Mouse (Mus musculus): ENCODE data around the gene Dcun1d2. TPM values are rescaled to one million over a fixed set of nuclear protein-coding genes. Genes with fewer than 3 reads are reported as not detected.
"Not testable (repeated sequence)": the region's sequence is repeated elsewhere in the genome, so short reads cannot be mapped to it uniquely, and the experiment has no call there.

Dcun1d2 gene
- 21.4 and 21.5 TPM in 2 replicates for polyA plus RNA-seq (2015; fragmentation: Nextera tagmentation; extraction: Ambion mirVana)

DNA sequence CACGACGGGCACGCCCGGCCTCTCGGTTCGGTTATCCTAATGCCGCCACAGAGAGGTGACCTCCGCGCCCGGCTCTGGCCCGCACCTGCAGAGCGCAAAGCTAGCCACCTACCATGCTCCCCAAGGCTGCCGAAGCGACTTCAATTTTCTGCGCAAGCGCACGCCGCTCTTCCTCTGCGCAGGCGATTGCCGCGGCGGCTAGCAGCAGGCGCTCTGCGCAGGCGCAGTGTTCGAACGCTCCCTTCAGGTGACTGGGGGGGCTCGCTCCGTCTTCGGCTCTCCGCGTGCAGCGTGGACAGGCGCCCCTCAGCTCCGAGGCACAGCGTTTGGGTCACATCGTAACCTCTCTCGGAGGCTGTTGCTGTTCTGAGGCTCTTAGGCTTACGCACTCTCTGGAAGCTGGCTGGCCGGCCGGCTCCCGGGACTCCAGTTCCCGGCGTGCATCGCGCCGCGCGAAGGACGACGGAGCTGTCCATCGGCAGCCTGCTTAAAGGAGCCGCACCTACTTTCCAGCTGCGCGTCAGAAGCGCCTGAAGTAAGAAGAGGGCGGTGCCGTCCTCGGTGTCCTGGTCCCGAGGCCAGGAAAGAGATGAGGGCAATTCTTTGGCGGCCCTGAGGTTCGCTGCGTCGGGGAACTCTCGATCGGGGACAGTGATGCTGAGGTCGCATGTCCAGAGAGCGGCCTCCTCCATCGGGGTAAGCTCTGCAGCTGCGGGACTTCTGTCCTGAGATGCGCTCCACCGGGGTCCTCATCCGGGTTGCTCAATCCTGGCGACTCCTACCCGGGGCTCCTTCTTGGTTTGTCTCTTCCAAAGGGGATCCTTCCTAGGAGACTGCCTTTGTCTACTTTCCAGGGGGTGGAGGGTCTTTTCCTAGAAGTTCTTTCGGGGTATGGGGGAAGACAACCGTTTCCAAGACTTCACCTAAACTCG lies at the start of gene Dcun1d2, which contains the start of gene Tmco3:
Gene Dcun1d2, minus strand, starts transcription at position 440 of the 932 bp plus-strand sequence.
Gene Tmco3, plus strand, starts transcription at position 499 of the 932 bp plus-strand sequence.
- no peaks in the 10 kb centered on the region for H3K27me3 ChIP-seq (ENCODE audit: control insufficient read depth, insufficient read depth, low read length)
- peak within 1 kb of the TSS; percentile 81 for H3K4me3 ChIP-seq (replicated peaks; ENCODE audit: low read length)
- peak within 1 kb of the TSS; percentile 98 for H3K27ac ChIP-seq (ENCODE audit: low read length)
- H3K4me1 ChIP-seq (ENCODE audit: control insufficient read depth, insufficient read depth, low read length) = peaks cover 15% of the 10 kb centered on the region
- H3K9ac ChIP-seq (ENCODE audit: low read length) = peak within 1 kb of the TSS; percentile 87
- no peaks in the 10 kb centered on the region for H3K9me3 ChIP-seq (replicated peaks; ENCODE audit: control insufficient read depth, low read length)
- H3K36me3 ChIP-seq (ENCODE audit: control insufficient read depth, insufficient read depth, low read length) = no peaks in the 10 kb centered on the region
- under 1% methylated on average over 79 of the region's 79 CpGs for WGBS
- peak; percentile 93 for ATAC-seq (ENCODE audit: insufficient read depth, low FRiP score)
- H3K4me2 ChIP-seq (ENCODE audit: low read depth, low read length) = peak within 1 kb of the TSS; percentile 87

DNA sequence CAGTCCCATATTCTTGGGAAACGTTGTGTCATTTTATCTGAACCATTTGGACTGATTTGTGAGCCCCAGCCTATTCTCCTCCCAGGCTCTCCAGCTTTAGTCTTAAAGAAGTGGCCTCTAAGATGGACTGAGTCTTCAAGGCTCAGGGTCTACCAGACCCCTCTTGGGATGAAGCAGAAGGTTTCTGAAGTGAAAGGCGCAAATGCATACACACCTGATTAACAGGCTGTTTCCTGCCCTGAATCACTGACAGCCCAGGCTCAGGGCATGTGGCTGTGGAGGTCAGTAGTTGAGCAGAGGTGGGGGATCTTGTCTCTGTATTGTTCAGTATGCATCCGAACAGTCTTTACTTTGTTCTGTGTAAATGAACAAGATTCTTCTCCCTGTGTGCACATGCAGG lies 49.7 kb upstream of the Dcun1d2 start:
- peak overlapping the region; percentile 75; the same call in 1 of the 2 replicates for H3K4me2 ChIP-seq (ENCODE audit: low read depth, low read length)
- H3K4me1 ChIP-seq (ENCODE audit: control insufficient read depth, insufficient read depth, low read length) = peaks cover 12% of the 10 kb centered on the region; the same call in 1 of the 2 replicates
- peak overlapping the region; percentile 4; the same call in 1 of the 2 replicates for H3K9ac ChIP-seq (ENCODE audit: low read length)
- no peaks in the 10 kb centered on the region for H3K27me3 ChIP-seq (ENCODE audit: control insufficient read depth, insufficient read depth, low read length)
- no peaks in the 10 kb centered on the region for H3K9me3 ChIP-seq (replicated peaks; ENCODE audit: control insufficient read depth, low read length)
- peak overlapping the region; percentile 13; the same call in 1 of the 2 replicates for H3K27ac ChIP-seq (ENCODE audit: low read length)
- H3K36me3 ChIP-seq (ENCODE audit: control insufficient read depth, insufficient read depth, low read length) = no peaks in the 10 kb centered on the region
- WGBS = 59% methylated on average over 3 of the region's 3 CpGs
- no peak overlapping the region for H3K4me3 ChIP-seq (replicated peaks; ENCODE audit: low read length)
- ATAC-seq (ENCODE audit: insufficient read depth, low FRiP score) = no peak

DNA sequence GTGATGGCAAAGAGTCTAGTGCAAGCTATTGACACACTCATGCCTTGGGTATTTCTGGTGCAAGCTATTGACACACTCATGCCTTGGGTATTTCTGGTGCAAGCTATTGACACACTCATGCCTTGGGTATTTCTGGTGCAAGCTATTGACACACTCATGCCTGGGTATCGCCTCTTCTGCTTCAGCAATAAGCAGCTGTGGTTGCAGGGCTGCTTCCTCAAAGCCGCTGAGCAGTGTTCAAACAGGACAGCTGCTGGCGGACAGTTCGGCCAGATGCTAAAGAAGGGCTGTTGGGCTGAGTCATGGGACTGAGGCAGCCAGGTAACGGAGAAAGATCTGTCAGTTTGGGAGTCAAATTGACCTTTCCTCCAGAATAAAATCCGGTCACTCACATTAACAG lies 49.3 kb upstream of the Dcun1d2 start:
- ATAC-seq (ENCODE audit: insufficient read depth, low FRiP score); H3K27ac ChIP-seq (ENCODE audit: low read length); H3K4me2 ChIP-seq (ENCODE audit: low read depth, low read length); H3K4me3 ChIP-seq (replicated peaks; ENCODE audit: low read length); H3K27me3 ChIP-seq (ENCODE audit: control insufficient read depth, insufficient read depth, low read length); H3K36me3 ChIP-seq (ENCODE audit: control insufficient read depth, insufficient read depth, low read length); H3K9ac ChIP-seq (ENCODE audit: low read length); H3K9me3 ChIP-seq (replicated peaks; ENCODE audit: control insufficient read depth, low read length): not testable (repeated sequence)
- peaks cover 12% of the 10 kb centered on the region; the same call in 1 of the 2 replicates for H3K4me1 ChIP-seq (ENCODE audit: control insufficient read depth, insufficient read depth, low read length)
- 62% methylated on average over 6 of the region's 6 CpGs for WGBS

DNA sequence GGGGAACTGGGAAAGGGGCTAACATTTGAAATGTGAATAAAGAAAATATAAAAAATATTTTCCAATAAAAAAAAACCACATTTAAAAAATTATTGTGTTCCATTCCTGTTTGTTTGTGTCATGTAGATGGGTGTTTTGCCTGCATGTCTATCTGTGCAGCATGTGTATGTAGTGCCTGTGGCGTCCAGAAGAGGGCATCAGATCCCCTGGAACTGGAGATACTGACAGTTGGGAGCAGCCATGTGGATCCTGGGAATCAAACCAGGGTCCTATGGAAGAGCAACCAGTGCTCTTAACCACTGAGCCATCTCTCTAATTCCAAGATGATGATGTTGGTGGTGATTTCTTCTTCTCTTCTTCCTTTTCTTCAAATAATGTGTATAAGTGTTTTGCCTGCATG lies 46.7 kb upstream of the Dcun1d2 start:
- no peaks in the 10 kb centered on the region for H3K36me3 ChIP-seq (ENCODE audit: control insufficient read depth, insufficient read depth, low read length)
- ATAC-seq (ENCODE audit: insufficient read depth, low FRiP score) = no peak
- H3K27me3 ChIP-seq (ENCODE audit: control insufficient read depth, insufficient read depth, low read length) = no peaks in the 10 kb centered on the region
- no peak overlapping the region for H3K4me3 ChIP-seq (replicated peaks; ENCODE audit: low read length)
- no peak overlapping the region for H3K9ac ChIP-seq (ENCODE audit: low read length)
- 42% methylated on average over 1 of the region's 1 CpGs for WGBS
- H3K4me1 ChIP-seq (ENCODE audit: control insufficient read depth, insufficient read depth, low read length) = 0 out of 2 replicates have a peak, but pooled peaks cover 4% of the 10 kb centered on the region
- no peak overlapping the region for H3K27ac ChIP-seq (ENCODE audit: low read length)
- no peaks in the 10 kb centered on the region for H3K9me3 ChIP-seq (replicated peaks; ENCODE audit: control insufficient read depth, low read length)
- H3K4me2 ChIP-seq (ENCODE audit: low read depth, low read length) = no peak overlapping the region

DNA sequence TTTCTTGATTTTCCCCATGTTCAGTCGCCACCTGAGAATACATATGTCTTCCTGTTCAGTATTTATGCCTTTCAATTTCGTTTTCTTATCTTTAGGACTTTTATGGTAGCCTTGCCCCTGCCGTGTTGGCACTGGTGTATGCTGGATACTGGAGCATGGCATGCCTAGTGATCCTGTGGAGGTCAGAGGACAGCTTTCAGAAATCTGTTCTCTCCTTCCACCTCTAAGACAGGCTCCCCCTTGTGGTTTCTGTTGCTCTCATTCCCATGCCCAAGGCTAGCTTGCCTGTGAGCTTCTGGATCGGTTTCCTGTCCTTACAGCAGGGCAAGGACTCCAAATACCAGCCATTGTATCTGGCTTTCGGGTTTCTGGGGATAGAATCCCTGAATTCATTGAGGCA lies 38.7 kb upstream of the Dcun1d2 start:
- Histone ChIP-seq H3K9ac (ENCODE audit: low read length) (no peak overlapping the region), H3K36me3 (ENCODE audit: control insufficient read depth, insufficient read depth, low read length) (no peaks in the 10 kb centered on the region), H3K27ac (ENCODE audit: low read length) (no peak overlapping the region), H3K27me3 (ENCODE audit: control insufficient read depth, insufficient read depth, low read length) (no peaks in the 10 kb centered on the region), H3K4me1 (ENCODE audit: control insufficient read depth, insufficient read depth, low read length) (no peaks in the 10 kb centered on the region), H3K9me3 (replicated peaks; ENCODE audit: control insufficient read depth, low read length) (no peaks in the 10 kb centered on the region), H3K4me3 (replicated peaks; ENCODE audit: low read length) (no peak overlapping the region), H3K4me2 (ENCODE audit: low read depth, low read length) (no peak overlapping the region)
- 38% methylated on average over 5 of the region's 5 CpGs for WGBS
- ATAC-seq (ENCODE audit: insufficient read depth, low FRiP score) = no peak

DNA sequence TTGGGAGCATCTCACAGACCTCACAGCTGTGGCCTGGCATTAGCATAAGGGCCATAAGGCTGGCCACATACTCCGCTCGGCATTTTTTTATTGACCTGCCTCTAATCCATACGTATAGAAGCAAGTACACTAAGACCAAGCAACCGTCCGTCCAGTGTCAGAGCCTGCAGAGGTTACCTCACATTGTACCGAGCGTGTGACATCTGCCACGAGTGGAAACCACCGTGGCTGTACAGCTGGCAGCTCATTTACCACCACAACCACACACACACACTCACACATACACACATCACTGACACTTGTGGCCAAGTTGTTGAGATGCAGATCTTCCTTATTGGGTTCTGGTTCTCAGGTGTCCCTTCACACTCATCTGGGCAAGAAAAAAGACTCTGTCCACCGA lies 28.7 kb upstream of the Dcun1d2 start:
- Histone ChIP-seq H3K4me2 (ENCODE audit: low read depth, low read length) (no peak overlapping the region), H3K9ac (ENCODE audit: low read length) (no peak overlapping the region), H3K27me3 (ENCODE audit: control insufficient read depth, insufficient read depth, low read length) (no peaks in the 10 kb centered on the region), H3K4me1 (ENCODE audit: control insufficient read depth, insufficient read depth, low read length) (no peaks in the 10 kb centered on the region), H3K4me3 (replicated peaks; ENCODE audit: low read length) (no peak overlapping the region), H3K36me3 (ENCODE audit: control insufficient read depth, insufficient read depth, low read length) (no peaks in the 10 kb centered on the region), H3K27ac (ENCODE audit: low read length) (no peak overlapping the region), H3K9me3 (replicated peaks; ENCODE audit: control insufficient read depth, low read length) (no peaks in the 10 kb centered on the region)
- WGBS = 93% methylated on average over 10 of the region's 10 CpGs
- ATAC-seq (ENCODE audit: insufficient read depth, low FRiP score) = no peak

DNA sequence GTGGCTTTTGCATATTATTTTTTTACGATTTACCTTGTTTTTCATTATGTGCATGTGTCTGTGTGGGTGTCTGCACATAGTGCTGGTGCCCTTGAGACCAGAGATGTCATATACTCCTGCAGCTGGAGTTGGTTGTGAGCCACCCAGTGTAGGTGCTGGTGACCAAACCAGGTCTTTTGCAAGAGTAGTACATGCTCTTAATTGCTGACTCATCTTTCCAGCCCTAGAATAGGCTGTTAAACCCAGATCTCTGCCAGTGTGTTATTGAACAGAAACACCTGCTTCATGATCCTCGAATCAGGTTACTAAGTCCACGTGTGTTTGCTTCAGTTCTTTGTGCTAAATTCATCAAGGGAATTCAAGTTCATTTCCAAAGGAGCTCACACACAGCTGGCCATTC lies 27.0 kb upstream of the Dcun1d2 start:
- no peak overlapping the region for H3K9ac ChIP-seq (ENCODE audit: low read length)
- no peak overlapping the region for H3K4me3 ChIP-seq (replicated peaks; ENCODE audit: low read length)
- no peaks in the 10 kb centered on the region for H3K27me3 ChIP-seq (ENCODE audit: control insufficient read depth, insufficient read depth, low read length)
- H3K36me3 ChIP-seq (ENCODE audit: control insufficient read depth, insufficient read depth, low read length) = no peaks in the 10 kb centered on the region
- no peaks in the 10 kb centered on the region for H3K9me3 ChIP-seq (replicated peaks; ENCODE audit: control insufficient read depth, low read length)
- no peak for ATAC-seq (ENCODE audit: insufficient read depth, low FRiP score)
- WGBS = 84% methylated on average over 3 of the region's 3 CpGs
- H3K27ac ChIP-seq (ENCODE audit: low read length) = no peak overlapping the region
- no peaks in the 10 kb centered on the region for H3K4me1 ChIP-seq (ENCODE audit: control insufficient read depth, insufficient read depth, low read length)
- no peak overlapping the region for H3K4me2 ChIP-seq (ENCODE audit: low read depth, low read length)

DNA sequence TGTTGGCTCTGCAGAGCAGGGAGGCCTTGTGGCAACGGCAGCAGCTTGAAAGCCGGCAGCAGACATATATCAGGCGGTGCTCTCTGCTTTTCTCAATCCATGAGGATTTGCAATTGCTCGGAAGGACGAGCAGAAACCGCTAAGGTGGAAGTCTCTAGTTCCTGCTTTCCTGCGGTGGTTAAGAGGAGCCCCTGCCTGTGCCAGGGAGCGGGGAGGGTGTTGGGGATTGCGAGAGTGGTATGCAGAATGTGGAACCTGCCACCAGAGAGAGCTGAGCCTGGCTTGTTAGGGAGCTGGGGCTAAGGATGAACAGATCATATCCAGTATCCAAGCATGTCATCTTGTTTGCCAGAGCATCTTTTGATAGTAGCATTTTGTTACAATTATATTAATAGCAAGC lies 19.0 kb upstream of the Dcun1d2 start:
- no peak overlapping the region for H3K4me2 ChIP-seq (ENCODE audit: low read depth, low read length)
- no peaks in the 10 kb centered on the region for H3K4me1 ChIP-seq (ENCODE audit: control insufficient read depth, insufficient read depth, low read length)
- H3K36me3 ChIP-seq (ENCODE audit: control insufficient read depth, insufficient read depth, low read length) = peaks cover 8% of the 10 kb centered on the region; the same call in 1 of the 2 replicates
- no peaks in the 10 kb centered on the region for H3K9me3 ChIP-seq (replicated peaks; ENCODE audit: control insufficient read depth, low read length)
- H3K27me3 ChIP-seq (ENCODE audit: control insufficient read depth, insufficient read depth, low read length) = no peaks in the 10 kb centered on the region
- no peak for ATAC-seq (ENCODE audit: insufficient read depth, low FRiP score)
- no peak overlapping the region for H3K27ac ChIP-seq (ENCODE audit: low read length)
- H3K9ac ChIP-seq (ENCODE audit: low read length) = no peak overlapping the region
- no peak overlapping the region for H3K4me3 ChIP-seq (replicated peaks; ENCODE audit: low read length)
- WGBS = 79% methylated on average over 9 of the region's 9 CpGs

DNA sequence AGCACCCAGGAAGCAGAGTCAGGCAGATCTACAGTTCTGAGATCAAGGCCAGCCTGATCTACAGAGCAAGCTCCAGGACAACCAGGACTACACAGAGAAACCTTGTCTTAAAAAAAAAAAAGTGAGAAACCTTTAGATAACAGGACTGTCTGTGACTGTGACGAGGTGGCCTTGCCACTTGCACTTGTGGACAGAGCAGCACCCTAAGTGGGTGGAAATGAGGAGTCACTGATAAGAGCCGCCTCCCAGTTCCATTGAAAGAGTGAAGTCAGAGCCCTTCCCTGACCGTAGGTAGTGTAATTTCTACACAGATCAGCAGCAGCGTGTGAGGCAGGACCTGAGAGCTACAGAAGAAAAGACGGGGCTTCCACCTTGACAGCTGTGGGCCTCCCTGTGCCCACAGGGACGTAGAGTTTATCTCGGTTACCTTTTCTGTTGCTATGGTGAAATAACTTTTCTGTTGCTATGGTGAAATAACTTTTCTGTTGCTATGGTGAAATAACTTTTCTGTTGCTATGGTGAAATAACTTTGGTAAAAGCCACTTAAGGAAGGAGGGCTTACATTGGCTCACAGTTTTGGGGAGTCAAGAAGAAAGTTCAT lies 18.5 kb upstream of the Dcun1d2 start:
- no peak for ATAC-seq (ENCODE audit: insufficient read depth, low FRiP score)
- H3K4me2 ChIP-seq (ENCODE audit: low read depth, low read length) = no peak overlapping the region
- no peaks in the 10 kb centered on the region for H3K4me1 ChIP-seq (ENCODE audit: control insufficient read depth, insufficient read depth, low read length)
- no peak overlapping the region for H3K9ac ChIP-seq (ENCODE audit: low read length)
- WGBS = 74% methylated on average over 7 of the region's 7 CpGs
- H3K36me3 ChIP-seq (ENCODE audit: control insufficient read depth, insufficient read depth, low read length) = peaks cover 8% of the 10 kb centered on the region; the same call in 1 of the 2 replicates
- H3K9me3 ChIP-seq (replicated peaks; ENCODE audit: control insufficient read depth, low read length) = no peaks in the 10 kb centered on the region
- no peak overlapping the region for H3K27ac ChIP-seq (ENCODE audit: low read length)
- no peak overlapping the region for H3K4me3 ChIP-seq (replicated peaks; ENCODE audit: low read length)
- H3K27me3 ChIP-seq (ENCODE audit: control insufficient read depth, insufficient read depth, low read length) = no peaks in the 10 kb centered on the region

Data from stomach, embryonic 16.5 days (tissue).